Mouse (Mus musculus) cerebellum, postnatal 10 days (tissue): Measurements from ENCODE around the gene Selenoi.

Experiments used
- DNase-seq, 2 experiments: peaks; one replicate each; pipeline ENCODE4 v3.0.0; 2021; ENCODE audit warnings: mixed read lengths in 2 of 2

The Selenoi gene

GRCm38 (mm10) chr5:30240552-30240951 lies 8.2 kb downstream of the Selenoi start:
- no peak for DNase-seq

GRCm38 (mm10) chr5:30242410-30242809 lies 10.0 kb downstream of the Selenoi start:
- DNase-seq = no peak

GRCm38 (mm10) chr5:30243741-30244140 lies 11.4 kb downstream of the Selenoi start:
- peak; percentile 41 to 56 for DNase-seq

- DNase-seq = no peak
Measured at GRCm38 (mm10) chr5:30245861-30246416, 13.6 kb downstream of the Selenoi start.

- DNase-seq = peak; percentile 25 to 35
Measured at GRCm38 (mm10) chr5:30247666-30248065, 15.3 kb downstream of the Selenoi start.

GRCm38 (mm10) chr5:30255567-30256354 lies 23.4 kb downstream of the Selenoi start:
- no peak for DNase-seq

- peak; percentile 44 to 51 for DNase-seq
Measured at GRCm38 (mm10) chr5:30258776-30259175, 26.4 kb downstream of the Selenoi start.

GRCm38 (mm10) chr5:30270571-30271190 lies 38.3 kb downstream of the Selenoi start:
- DNase-seq = no peak

- DNase-seq = peak; percentile 30 to 35
Measured at GRCm38 (mm10) chr5:30271599-30272281, 39.4 kb downstream of the Selenoi start.

- peak; percentile 30 to 38 for DNase-seq
Measured at GRCm38 (mm10) chr5:30276361-30276760, 44.0 kb downstream of the Selenoi start.

- no peak for DNase-seq
Measured at GRCm38 (mm10) chr5:30278952-30279351, 46.6 kb downstream of the Selenoi start.

- no peak for DNase-seq
Measured at GRCm38 (mm10) chr5:30279446-30279845, 47.1 kb downstream of the Selenoi start.

- no peak for DNase-seq
Measured at GRCm38 (mm10) chr5:30280864-30281263, 48.5 kb downstream of the Selenoi start.

GRCm38 (mm10) chr5:30281291-30281732 lies 48.9 kb downstream of the Selenoi start, which contains the start of gene Drc1:
Gene Drc1 (plus strand): TSS chr5:30281388.
- DNase-seq = peak; percentile 79 to 80

GRCm38 (mm10) chr5:30285944-30286799 lies 53.8 kb downstream of the Selenoi start:
- no peak for DNase-seq

GRCm38 (mm10) chr5:30287106-30287882 lies 54.9 kb downstream of the Selenoi start:
- no peak for DNase-seq
